Mouse (Mus musculus) MEL (cell line): ENCODE measurements around the gene Ccdc158. TPM values are rescaled to one million over a fixed set of nuclear protein-coding genes. Genes with fewer than 3 reads are reported as not detected.

ENCODE experiments used
- DNase-seq: peaks from one replicate; pipeline ENCODE4 v3.0.0; 2011; ENCODE audit warnings: low read depth, low spot score
- H3K27ac ChIP-seq: 2 replicates; pipeline ENCODE4 v1.5.1; 2012; ENCODE audit warnings: low read depth, mild to moderate bottlenecking, control low read depth, low read length, moderate library complexity; ENCODE audit not compliant: control insufficient read depth
- H3K27me3 ChIP-seq, 2 experiments: fragments of 150-350 bp in 1 of 2; sonication (generic) in 1 of 2; 2 replicates each; pipeline ENCODE4 v1.6.1; 2012; ENCODE audit warnings: low read length in 2 of 2, mild to moderate bottlenecking in 2 of 2, improper control_type of control experiment in 1 of 2, moderate library complexity in 1 of 2; ENCODE audit not compliant: insufficient read depth in 2 of 2, control insufficient read depth in 1 of 2
- H3K36me3 ChIP-seq, 2 experiments: 2 replicates each; pipeline ENCODE4 v1.6.1; 2012 to 2014; ENCODE audit warnings: low read length in 2 of 2, improper control_type of control experiment in 1 of 2, inconsistent platforms in 1 of 2, mild to moderate bottlenecking in 1 of 2; ENCODE audit not compliant: insufficient read depth in 2 of 2, control insufficient read depth in 1 of 2
- H3K4me1 ChIP-seq, 2 experiments: fragments of 150-350 bp in 1 of 2; sonication (generic) in 1 of 2; 2 replicates each; pipeline ENCODE4 v1.6.1; 2012; ENCODE audit warnings: low read length in 2 of 2, improper control_type of control experiment in 1 of 2, mild to moderate bottlenecking in 1 of 2; ENCODE audit not compliant: insufficient read depth in 2 of 2, control insufficient read depth in 1 of 2
- H3K4me3 ChIP-seq, 2 experiments: fragments of 150-350 bp in 1 of 2; sonication (generic) in 1 of 2; 2 replicates each; pipeline ENCODE4 v1.5.1; 2012; ENCODE audit warnings: low read depth in 2 of 2, low read length in 2 of 2, mild to moderate bottlenecking in 2 of 2, moderate library complexity in 2 of 2, control low read depth in 1 of 2, improper control_type of control experiment in 1 of 2; ENCODE audit not compliant: control insufficient read depth in 1 of 2, insufficient read depth in 1 of 2
- H3K79me2 ChIP-seq: 2 replicates; pipeline ENCODE4 v1.6.1; 2012; ENCODE audit warnings: mild to moderate bottlenecking, low read length, moderate library complexity; ENCODE audit not compliant: control insufficient read depth, poor library complexity, insufficient read depth
- H3K9ac ChIP-seq: 2 replicates; pipeline ENCODE4 v1.6.1; 2012; ENCODE audit warnings: low read depth, mild to moderate bottlenecking, control low read depth, low read length, moderate library complexity; ENCODE audit not compliant: control insufficient read depth, poor library complexity, severe bottlenecking
- H3K9me3 ChIP-seq: fragments of 150-350 bp; sonication (generic); replicated peaks from 2 replicates; pipeline ENCODE4 v1.6.1; 2012; ENCODE audit warnings: mild to moderate bottlenecking, low read length, improper control_type of control experiment, moderate library complexity; ENCODE audit not compliant: insufficient read depth
- BHLHE40 ChIP-seq: IDR thresholded peaks from 2 replicates; pipeline ENCODE4 v1.6.1; 2012; ENCODE audit warnings: low read depth, mild to moderate bottlenecking, inconsistent platforms, low read length, improper control_type of control experiment, borderline replicate concordance
- CHD1 ChIP-seq: IDR thresholded peaks from 2 replicates; pipeline ENCODE4 v1.6.1; 2012; ENCODE audit warnings: low read depth, mild to moderate bottlenecking, inconsistent platforms, low read length, improper control_type of control experiment
- E2F4 ChIP-seq: IDR thresholded peaks from 2 replicates; pipeline ENCODE4 v1.6.1; 2011; ENCODE audit warnings: low read depth, low read length, improper control_type of control experiment, borderline replicate concordance
- ELF1 ChIP-seq: IDR thresholded peaks from 2 replicates; pipeline ENCODE4 v1.6.1; 2014; ENCODE audit warnings: low read depth, mild to moderate bottlenecking, inconsistent platforms, low read length, improper control_type of control experiment, moderate library complexity
- ETS1 ChIP-seq: IDR thresholded peaks from 2 replicates; pipeline ENCODE4 v1.6.1; 2012; ENCODE audit warnings: low read depth, mild to moderate bottlenecking, inconsistent platforms, low read length, improper control_type of control experiment, moderate library complexity
- GATA1 ChIP-seq: IDR thresholded peaks from 2 replicates; pipeline ENCODE4 v1.6.1; 2011; ENCODE audit warnings: low read depth, low read length, improper control_type of control experiment
- HCFC1 ChIP-seq: IDR thresholded peaks from 2 replicates; pipeline ENCODE4 v1.6.1; 2012; ENCODE audit warnings: low read depth, mild to moderate bottlenecking, inconsistent platforms, low read length, improper control_type of control experiment, moderate library complexity
- JUND ChIP-seq: IDR thresholded peaks from 2 replicates; pipeline ENCODE4 v1.6.1; 2011; ENCODE audit warnings: low read depth, mild to moderate bottlenecking, improper control_type of control experiment, low read length
- KAT2A ChIP-seq: conservative IDR thresholded peaks from 2 replicates; pipeline ENCODE4 v1.6.1; 2012; ENCODE audit warnings: low read depth, low read length, improper control_type of control experiment, inconsistent platforms
- MAX ChIP-seq: IDR thresholded peaks from 2 replicates; pipeline ENCODE4 v1.6.1; 2011; ENCODE audit warnings: low read length, improper control_type of control experiment
- MEF2A ChIP-seq: IDR thresholded peaks from 2 replicates; pipeline ENCODE4 v1.6.1; 2014; ENCODE audit warnings: low read depth, mild to moderate bottlenecking, inconsistent platforms, low read length, improper control_type of control experiment; ENCODE audit not compliant: poor library complexity, insufficient replicate concordance, severe bottlenecking; ENCODE audit errors: extremely low read depth
- NELFE ChIP-seq: IDR thresholded peaks from 2 replicates; pipeline ENCODE4 v1.6.1; 2011; ENCODE audit warnings: low read depth, low read length, improper control_type of control experiment
- NRF1 ChIP-seq: IDR thresholded peaks from 2 replicates; pipeline ENCODE4 v1.6.1; 2014; ENCODE audit warnings: low read depth, mild to moderate bottlenecking, inconsistent platforms, low read length, improper control_type of control experiment, moderate library complexity; ENCODE audit not compliant: poor library complexity, insufficient read depth, severe bottlenecking
- POLR2AphosphoS5 ChIP-seq: IDR thresholded peaks from 2 replicates; pipeline ENCODE4 v1.6.1; 2012; ENCODE audit warnings: low read depth, borderline replicate concordance, mild to moderate bottlenecking, inconsistent platforms, low read length, moderate library complexity, mixed read lengths
- SIN3A ChIP-seq: IDR thresholded peaks from 2 replicates; pipeline ENCODE4 v1.6.1; 2012; ENCODE audit warnings: low read length, improper control_type of control experiment, inconsistent platforms
- TBP ChIP-seq: IDR thresholded peaks from 2 replicates; pipeline ENCODE4 v1.8.0; 2011; ENCODE audit warnings: low read depth, low read length, improper control_type of control experiment
- TCF12 ChIP-seq: IDR thresholded peaks from 2 replicates; pipeline ENCODE4 v1.6.1; 2014; ENCODE audit warnings: low read depth, mild to moderate bottlenecking, inconsistent platforms, low read length, improper control_type of control experiment, moderate library complexity
- UBTF ChIP-seq: IDR thresholded peaks from 2 replicates; pipeline ENCODE4 v1.6.1; 2012; ENCODE audit warnings: low read depth, mild to moderate bottlenecking, inconsistent platforms, low read length, improper control_type of control experiment, moderate library complexity, borderline replicate concordance; ENCODE audit not compliant: insufficient read depth
- USF1 ChIP-seq: IDR thresholded peaks from 2 replicates; pipeline ENCODE4 v1.6.1; 2014; ENCODE audit warnings: low read depth, mild to moderate bottlenecking, inconsistent platforms, low read length, improper control_type of control experiment, moderate library complexity
- USF2 ChIP-seq, 2 experiments: IDR thresholded peaks; 2 replicates each; pipeline ENCODE4 v1.6.1; 2011 to 2012; ENCODE audit warnings: improper control_type of control experiment in 2 of 2, low read length in 2 of 2, borderline replicate concordance in 1 of 2, inconsistent platforms in 1 of 2, low read depth in 1 of 2, mild to moderate bottlenecking in 1 of 2; ENCODE audit not compliant: insufficient read depth in 1 of 2
- ZMIZ1 ChIP-seq: IDR thresholded peaks from 2 replicates; pipeline ENCODE4 v1.6.1; 2012; ENCODE audit warnings: low read depth, mild to moderate bottlenecking, inconsistent platforms, low read length, improper control_type of control experiment, moderate library complexity
- polyA plus RNA-seq, 2 experiments: library from polyadenylated mRNA; stranded (reverse) in 1 of 2; unstranded in 1 of 2; fragments of >175 nt in 1 of 2; fragments of >200 nt in 1 of 2; gene quantifications; 2 replicates each; pipeline versions ENCODE4 v1.2.1 to v1.2.4; 2012; ENCODE audit warnings: low replicate concordance in 2 of 2, low read depth in 1 of 2; ENCODE audit not compliant: insufficient read length in 2 of 2, insufficient read depth in 1 of 2, missing spikeins in 1 of 2
- total RNA-seq: library from RNA; depleted of rRNA; stranded (reverse); fragments of 300-350 nt; gene quantifications from 2 replicates; pipeline ENCODE4 v1.2.3, GENCODE M21; 2012

Gene Ccdc158
- total and polyA plus RNA-seq, 3 experiments: 0.28 TPM; not detected in 2

DNA sequence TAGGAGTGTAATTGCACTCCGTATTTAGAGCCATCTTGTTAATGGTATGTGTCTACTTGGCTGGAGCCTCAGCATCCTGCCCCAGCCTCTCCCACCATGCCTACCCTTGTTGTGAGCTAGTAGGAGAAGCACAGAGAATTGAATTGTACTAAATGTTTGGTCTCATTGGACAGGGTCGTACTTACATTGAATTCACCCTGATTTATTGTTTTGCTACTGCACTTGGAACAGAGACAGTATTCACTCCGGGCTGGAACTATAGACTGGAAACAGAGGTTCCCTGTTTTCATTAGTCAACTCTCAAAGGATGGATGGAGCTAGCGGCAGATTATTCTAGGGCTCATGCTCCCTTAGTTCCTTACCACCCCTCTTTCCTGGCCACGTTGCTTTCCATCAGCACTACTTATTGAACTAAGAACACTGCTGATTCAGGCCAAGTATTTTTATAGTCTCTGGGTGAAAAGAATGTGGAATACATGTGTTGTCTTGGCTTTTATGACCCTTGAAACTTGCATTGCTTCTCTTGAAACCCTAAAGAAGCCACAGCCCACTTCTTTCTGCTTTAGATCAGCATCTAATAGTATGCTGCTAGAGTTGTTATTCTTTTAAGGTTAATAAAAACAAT, 36.7 kb upstream of the Ccdc158 start:
- no peaks in the 10 kb centered on the region for H3K4me1 ChIP-seq
- no peak for DNase-seq
- no peaks in the 10 kb centered on the region for H3K79me2 ChIP-seq
- no peaks in the 10 kb centered on the region for H3K27me3 ChIP-seq
- no peak overlapping the region for H3K4me3 ChIP-seq
- H3K9me3 ChIP-seq: no peaks in the 10 kb centered on the region
- TF ChIP-seq SIN3A (no peak), TCF12 (no peak), USF2 (IDR thresholded peaks at IDR 0.05; ENCODE audit: borderline replicate concordance in 1 of 2, insufficient read depth in 1 of 2, low read depth in 1 of 2, low read length in 2 of 2) (no peak), TBP (no peak), MEF2A (no peak), JUND (no peak), HCFC1 (no peak), UBTF (no peak), ETS1 (no peak), USF1 (no peak), ELF1 (no peak), KAT2A (no peak), ZMIZ1 (no peak), NELFE (no peak), GATA1 (no peak), MAX (no peak), BHLHE40 (no peak)
- no peaks in the 10 kb centered on the region for H3K36me3 ChIP-seq
- no peak overlapping the region for H3K27ac ChIP-seq
- H3K9ac ChIP-seq: no peak overlapping the region

GRCm38 (mm10) chr5:92710779-92711178, 35.7 kb upstream of the Ccdc158 start:
- Histone ChIP-seq H3K9me3 (no peaks in the 10 kb centered on the region), H3K4me1 (no peaks in the 10 kb centered on the region), H3K36me3 (no peaks in the 10 kb centered on the region), H3K4me3 (no peak overlapping the region), H3K79me2 (no peaks in the 10 kb centered on the region), H3K27me3 (no peaks in the 10 kb centered on the region), H3K9ac (no peak overlapping the region), H3K27ac (no peak overlapping the region)
- no peak for DNase-seq
- TF ChIP-seq E2F4 (no peak), CHD1 (no peak), MAX (no peak), NRF1 (no peak), POLR2AphosphoS5 (no peak), UBTF (no peak), TCF12 (no peak)
